Mouse (Mus musculus) spleen, adult 12 weeks (tissue): ENCODE results near the gene Myh7b.

Experiments used
- DNase-seq: peaks from one replicate; pipeline ENCODE4 v3.0.0; 2022; ENCODE audit warnings: low spot score

Myh7b gene

DNA sequence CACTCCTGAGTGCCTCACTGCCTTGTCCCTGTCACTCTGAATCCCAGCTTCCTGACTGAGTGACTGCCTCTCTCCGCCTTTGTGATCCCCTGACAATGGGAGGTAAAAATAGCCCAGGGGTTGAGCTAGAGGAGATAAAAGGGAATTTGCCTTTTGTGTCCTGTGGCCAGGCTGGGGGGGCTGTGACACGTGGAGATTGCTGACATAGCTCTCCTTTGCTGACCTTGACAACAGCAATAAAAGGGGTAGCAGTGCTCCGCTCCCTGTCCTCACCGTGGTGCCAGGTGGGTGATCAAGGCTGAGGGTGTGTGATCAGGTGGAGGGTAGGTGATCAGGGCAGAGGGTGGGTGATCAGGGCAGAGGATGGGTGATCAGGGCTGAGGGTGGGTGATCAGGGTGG is at the start of gene Myh7b:
Gene Myh7b (plus strand): TSS at position 235 of the 400 bp plus-strand sequence.
- DNase-seq = no peak

DNA sequence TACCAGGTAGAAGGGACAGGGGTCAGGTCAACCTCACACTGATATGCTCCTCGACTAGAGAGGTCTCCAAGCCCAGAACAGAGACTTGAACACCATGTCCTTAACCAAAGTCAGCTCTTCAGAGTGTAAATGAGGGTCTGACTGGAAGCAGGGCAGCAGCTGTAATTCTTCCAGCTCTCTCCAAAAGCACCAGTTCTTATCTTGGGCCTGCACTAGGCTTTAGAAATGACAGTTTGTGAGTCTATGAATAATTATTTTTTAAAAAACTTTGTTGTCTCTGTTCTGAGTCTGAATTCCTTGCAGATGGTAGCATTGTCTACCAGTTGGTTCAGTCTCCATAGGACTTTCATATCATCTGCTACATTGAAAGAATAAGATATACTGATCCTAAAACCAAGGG is 48.8 kb upstream of the Myh7b start:
- DNase-seq = no peak

DNA sequence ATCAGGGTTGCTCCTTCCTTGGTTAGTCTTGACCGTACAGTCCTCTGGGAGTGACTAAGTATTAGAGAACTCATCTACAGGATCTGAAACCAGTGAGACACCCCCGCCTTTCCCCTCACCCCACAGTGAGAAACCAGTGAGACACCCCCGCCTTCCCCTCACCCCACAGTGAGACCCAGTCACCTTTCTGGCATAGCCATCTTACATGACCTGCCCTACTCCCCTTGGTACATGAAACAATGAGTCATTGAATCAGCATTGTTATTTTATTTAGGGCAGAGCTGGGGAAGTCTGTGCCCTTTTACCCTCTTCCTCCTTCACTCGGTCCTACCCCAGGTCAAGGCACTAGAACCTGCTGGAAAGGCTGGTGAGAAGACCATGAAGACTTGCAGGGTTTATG is 48.1 kb upstream of the Myh7b start:
- DNase-seq = no peak

DNA sequence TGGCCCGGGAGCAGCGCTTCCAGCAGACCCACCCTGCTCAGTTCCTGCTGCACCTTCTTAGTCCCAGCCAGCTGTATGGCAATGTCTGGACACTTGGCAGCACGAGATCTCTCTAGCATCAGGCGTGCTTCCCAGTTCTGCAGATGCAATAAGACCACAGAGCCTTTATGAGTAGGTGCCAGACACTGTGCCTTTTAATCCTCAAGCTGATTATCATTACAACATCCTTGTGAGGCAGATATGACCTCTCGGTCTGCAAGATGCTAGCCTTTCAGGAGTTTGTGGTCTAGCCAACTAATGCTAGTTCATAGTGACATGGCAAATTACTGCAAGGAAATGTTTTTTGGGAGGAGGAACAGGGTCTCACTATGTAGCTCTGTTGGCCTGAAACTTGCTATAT is 43.3 kb upstream of the Myh7b start:
- no peak for DNase-seq

DNA sequence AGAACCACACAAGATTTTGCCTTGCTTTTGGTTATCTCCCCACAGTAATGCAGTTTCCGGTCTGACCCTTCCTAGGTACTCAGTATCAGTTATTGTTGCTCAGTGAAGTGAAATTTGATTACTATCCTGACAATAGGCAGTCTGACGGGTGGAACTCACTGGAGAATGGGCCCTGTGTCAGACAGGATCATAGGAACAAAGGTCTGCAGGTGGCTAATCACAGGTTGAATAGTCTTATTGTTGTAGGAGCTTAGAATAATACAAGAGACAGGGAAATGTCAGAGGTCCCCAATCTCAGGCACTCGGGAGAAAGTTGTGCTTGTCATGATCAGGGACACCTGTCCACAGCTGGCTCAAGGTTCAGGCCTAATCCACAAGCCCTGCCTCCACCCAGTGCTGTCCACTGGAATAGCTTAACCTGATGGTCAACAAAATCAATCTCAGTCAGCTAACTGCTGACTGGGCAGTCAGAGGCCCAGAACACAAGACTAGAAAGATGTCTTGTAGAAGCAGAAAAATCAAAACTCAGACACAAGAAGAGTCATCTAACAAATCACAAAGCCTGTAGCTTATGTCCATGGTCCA is 41.7 kb upstream of the Myh7b start:
- DNase-seq = no peak

DNA sequence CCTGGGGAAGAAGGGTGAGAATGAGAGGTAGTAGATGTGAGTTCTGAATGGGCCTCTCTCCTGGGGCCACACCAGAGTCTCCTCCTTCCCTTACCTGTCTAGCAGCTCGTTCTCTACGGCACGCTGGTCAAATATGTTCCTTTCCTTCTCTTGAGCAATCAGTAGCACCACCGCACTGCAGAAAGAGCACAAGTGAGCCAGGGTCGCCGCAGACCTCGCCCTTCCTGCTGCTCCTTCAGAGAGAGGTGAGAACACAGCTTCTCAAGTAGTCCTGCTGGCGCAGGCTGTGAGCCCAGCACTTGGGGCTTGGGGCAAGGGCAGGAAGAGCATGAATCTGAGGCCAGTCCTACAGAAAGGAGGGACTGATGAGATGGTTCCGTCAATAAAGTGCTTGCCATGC is 38.0 kb upstream of the Myh7b start:
- DNase-seq = no peak

DNA sequence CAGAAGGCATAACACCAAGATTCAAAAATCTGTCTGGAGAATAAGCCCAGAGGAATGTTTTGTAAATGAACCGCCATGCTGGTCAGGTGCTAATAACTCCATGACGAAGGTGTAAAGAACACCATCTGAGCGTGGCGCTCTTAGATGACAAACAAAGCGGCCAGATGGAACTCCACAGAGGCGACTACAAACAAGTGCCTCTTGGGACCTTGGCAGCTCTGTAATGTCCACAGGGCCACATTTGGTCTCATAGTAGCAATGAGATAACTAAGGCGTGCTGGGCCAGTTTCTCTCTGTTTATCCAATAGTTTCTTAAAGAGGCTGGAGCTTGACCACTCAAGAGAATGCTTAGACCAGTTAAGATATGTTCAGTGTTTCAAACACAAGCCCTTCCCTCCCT is 37.0 kb upstream of the Myh7b start:
- DNase-seq = no peak

DNA sequence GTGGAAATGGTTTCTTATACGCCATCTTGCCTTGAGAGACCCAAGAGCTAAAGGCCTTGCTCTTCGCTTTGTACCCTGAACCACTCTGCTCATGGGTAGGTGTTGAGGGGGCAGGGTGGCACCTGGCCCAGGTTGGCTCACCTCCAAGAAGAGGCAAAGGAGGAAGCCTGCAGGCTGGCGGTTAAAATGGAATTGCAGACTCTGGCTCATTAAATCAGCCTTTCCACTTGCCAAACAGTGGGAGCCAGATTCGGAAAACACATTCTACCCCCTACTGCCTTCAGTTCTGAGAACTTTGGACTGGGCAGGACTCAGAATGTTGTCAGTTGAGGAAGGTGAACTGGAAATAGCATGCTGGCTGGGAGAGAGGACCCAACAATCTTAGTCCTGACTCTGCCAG is 36.3 kb upstream of the Myh7b start:
- DNase-seq = no peak

DNA sequence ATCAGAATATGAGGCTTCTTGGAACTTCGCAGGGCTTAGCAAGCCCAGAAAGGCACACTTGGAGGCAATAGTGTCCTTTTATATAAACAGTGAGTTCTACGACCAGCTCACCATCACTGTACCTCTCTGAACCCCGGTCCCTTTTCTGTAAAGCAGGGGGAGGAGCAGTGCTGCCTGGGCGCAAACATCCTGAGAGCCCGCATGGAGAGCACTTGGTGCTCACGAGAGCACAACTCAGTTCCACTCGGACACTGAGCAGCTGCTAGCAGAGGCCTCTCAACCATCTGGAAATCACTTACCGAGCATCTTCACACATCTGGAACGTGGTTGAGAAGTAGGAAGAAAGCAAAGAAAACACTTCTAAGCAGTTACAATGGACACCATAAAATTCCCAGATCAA is 34.4 kb upstream of the Myh7b start:
- no peak for DNase-seq

DNA sequence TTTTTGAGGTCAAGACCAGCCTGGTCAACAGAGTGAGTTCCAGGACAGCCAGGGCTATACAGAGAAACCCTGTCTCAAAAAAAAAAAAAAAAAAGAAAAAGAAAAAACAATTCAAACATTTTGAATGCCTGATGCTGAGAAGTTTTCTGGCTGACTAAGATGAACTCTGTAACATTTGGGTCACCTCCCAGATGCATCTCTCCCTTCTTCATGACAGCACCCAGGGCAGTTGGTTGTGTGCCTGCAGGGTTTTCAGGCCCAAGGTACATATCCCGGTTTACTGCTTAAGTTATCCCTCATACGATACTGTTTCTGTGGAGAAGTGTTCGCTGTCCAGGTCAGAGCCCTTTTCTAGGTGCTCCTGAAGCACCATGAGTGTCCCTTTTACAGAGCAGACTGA is 30.7 kb upstream of the Myh7b start:
- no peak for DNase-seq

DNA sequence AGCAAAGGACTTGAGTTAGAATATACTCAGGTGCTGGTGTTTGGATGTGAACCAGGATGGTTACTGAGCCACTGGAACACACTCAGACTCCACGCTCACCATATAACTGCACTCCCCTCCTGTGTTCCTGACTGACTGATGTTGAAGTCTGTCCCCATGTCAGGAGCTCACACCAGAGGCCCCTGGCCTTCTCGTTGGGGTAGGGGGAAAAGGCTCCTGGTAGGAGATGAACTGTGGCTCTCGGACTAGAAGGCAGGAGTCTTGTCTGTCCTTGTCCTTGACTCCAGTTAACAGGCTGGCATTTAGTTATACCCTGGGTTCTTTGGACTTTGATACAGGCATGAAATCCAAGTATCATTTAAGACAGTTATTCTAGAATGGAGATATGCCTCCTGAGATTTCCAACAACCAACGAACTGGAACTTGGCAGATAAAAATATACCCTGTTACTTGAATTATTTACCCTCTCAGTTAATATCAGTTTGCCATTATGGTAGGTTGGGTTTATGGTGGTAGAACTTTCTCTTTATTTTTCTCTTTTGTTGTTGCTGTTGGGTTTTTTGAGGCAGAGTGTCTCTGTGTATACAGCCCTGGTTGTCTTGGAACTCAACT is 28.5 kb upstream of the Myh7b start:
- no peak for DNase-seq

DNA sequence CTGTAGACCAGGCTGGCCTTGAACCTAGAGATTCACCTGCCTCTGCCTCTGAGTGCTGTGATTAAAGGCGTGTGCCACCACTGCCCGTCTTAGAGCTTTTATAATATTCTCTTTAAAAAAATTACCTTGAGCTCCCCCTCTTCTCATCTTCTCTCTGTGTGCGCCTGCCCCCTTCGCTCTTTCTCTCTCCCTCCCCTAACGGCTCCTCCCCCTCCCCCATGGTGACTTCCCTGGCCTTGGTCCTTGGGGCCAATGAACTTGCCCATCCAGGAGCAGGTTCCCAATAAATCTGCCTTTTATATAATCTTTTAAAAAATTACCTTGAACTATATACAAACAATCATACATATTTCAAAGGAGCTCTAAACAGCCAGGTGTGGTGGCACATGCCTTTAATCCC is 28.0 kb upstream of the Myh7b start:
- no peak for DNase-seq

DNA sequence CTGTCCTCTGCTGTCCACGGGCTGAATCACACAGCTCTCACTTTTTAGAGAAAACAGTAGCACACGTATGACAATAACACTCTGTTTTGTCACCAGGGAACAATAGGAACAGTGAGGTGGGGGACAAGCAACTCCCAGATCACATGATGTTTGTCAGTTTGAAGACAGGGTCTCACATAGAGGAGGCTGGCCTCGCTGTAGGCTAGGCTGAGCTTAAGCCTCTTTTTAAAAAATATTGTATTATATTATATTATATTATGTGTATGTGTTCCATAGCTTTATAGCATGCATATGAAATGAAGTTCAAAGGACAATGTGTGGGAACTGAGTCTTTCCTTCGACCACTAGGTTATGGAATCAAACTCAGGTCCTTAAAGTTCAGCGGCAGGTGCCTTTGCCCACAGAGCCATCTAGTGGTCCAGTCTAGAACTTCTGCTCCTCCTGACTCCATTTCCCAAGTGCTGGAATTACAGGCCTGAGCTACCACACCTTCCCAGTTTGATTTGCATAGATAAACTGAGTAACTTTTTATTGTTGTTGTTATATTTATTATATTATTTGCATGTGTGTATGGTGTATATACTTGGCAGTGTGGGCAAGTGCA is 27.0 kb upstream of the Myh7b start:
- no peak for DNase-seq

DNA sequence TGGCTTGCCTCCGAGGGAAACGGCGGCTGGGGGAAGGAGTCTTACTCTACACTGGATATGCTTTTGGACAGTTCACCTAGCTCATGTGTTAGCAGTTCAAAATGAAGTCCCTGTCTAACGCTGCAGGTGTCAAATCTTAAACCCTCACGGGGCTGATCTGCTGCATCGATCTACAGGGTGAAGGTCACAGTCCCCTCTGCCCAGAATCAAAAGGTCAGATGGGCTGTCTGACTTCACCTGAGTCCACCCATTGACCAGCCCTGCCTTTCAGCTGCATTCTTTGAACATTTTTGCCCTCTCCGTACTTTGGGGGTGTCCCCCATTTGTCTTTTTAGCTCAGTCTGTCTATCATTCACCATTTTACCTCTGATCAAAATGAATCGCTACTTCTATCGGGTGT is 25.9 kb upstream of the Myh7b start:
- DNase-seq = no peak

DNA sequence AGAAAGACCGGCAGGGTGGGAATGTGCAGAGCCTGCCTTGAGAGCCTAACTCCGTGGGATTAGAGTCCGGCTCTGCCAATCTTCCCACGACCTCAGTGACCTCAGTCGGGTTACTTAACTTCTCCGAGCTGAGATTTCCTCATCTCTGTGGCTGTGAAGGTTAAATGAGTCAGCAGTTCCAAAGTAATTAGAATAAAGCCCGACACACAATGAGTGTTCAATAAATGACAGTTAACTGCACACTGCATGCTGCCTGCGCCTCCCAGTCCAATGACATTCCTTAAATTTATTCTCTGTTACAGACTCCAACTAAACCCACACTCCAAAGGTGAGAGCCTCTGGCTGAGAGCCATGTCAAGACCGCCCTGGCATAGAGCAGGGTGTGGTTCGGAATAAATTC is 25.5 kb upstream of the Myh7b start:
- no peak for DNase-seq

DNA sequence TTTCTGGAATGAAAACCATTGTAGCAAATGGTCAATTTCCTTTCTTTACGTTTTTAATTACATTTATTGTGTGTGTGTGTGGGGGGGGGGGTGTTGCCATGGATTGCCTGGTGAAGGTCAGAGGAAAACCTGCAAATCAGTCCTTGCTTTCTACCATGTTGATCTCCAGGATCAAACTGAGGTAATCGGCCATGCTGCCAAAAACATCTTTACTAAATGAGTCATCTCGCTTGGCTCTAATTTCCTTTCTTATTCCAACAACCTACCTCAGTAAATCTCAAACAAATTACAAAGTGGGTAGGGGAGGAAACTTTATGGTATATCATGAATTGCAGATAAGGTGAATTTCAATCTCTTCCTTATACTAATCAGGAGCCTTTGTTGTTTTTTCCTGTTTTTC is 22.9 kb upstream of the Myh7b start:
- DNase-seq = no peak

DNA sequence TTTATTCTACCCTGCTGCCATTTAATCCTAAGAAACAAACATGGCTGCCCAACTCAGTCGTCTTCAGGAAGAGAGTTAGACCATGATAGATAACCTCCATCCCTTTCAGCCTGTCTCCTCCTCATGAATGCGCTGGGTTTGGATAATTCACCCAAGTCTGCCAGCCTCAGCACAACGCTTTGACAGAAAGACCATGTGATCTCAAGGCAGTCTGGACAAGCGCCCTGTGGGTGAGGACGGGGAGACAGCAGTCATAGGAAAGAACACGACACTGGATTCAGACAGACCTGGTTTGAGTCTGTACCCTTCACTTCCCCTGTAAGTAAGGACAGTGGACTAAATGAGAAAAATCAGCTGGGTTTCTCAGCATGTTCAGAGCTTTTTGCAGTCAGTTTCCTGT is 21.5 kb upstream of the Myh7b start:
- DNase-seq = no peak

DNA sequence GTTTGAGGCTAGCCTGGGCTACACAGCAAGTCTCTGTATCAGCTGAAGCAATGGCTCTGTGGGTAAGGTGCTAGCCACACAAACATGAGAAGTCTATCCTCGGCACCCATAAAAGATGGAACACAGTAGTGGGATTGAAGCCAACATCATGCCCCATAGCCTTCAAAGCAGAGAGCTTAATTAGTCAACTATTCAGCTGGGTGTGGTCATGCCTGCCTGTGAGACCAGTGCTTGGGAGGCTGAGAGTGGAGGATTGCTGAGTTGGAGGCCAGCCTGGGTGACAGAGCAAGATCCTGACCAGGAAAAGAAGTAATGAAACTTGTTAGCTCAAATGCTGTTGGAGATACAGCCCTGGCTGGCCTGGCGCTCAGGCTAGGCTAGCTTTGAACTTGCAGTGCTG is 20.1 kb upstream of the Myh7b start:
- DNase-seq = no peak

DNA sequence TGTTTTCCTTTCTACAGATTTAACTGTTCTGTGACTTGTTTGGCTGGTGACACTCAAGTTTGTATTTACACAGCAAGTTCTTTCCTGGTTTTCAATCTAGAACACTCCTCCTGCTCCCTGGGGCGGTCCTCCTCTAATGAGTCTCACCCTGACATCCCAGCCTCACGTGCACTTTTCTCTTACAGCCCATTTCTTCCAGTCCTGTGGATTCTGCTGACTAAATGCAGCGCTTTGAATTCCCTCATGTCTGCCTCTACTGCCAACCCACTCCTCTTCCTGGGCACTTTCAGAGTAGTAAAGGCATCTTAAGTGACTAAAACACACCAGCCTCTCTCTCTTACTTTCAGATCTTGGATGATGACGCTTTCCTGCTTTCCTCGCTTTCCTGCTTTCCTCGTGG is 19.3 kb upstream of the Myh7b start:
- no peak for DNase-seq

DNA sequence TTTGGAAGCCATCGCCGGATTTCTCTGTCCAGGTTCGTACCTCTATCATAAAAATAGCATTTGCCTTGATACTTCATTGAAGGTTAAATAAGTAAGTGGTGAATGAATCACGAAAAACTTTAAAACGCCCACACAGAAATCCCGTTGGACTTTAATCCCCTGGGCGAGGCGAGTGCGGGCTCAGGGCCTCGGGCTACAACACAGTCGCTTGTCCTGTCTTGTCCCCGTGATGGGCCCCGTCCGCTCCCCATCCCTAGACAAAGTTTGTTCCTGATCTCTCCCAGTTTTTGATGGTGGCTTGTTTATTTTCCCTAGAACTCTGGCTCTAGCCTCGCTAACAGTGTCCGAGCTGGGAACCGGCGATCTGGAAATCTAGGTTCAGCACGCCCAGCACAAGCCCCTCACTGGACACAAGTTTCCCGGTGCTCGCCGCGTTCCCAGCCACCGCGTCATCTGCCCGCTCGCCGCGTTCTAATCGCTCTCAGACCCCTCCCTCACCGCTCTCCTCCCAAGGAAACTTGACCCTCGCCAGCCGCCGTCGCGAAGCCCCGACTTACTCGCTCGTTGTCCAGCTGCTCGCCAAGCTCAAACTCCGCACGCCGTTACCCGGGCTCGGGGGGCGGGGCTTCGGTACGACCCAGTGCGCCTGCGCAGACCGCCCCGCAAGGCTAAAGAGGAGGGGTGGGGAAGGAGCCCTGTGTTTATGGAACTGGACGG is 18.7 kb upstream of the Myh7b start, which contains the start of gene Gss:
Gene Gss (minus strand): TSS at position 674 of the 717 bp plus-strand sequence.
- DNase-seq = peak; percentile 96

DNA sequence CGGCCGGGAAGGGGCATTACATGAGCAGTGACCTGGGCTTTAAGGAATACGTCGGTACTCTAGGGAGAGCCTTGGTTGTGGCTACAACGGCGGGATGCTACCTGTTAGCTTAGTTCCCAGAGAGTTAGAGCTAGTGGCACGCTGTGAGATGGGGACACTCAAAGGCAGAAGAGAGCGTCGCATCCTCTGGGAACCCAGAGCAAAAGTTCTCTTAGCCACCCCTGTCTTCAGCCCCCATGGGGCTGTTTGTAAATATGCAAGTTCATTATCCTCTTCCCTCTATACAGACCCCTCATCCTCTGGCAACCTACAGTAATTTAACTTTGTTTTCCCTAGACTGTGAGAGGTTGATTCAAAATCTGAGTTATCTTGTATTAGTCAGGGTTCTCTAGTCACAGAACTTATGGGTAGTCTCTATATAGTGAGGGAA is 18.1 kb upstream of the Myh7b start:
- no peak for DNase-seq

DNA sequence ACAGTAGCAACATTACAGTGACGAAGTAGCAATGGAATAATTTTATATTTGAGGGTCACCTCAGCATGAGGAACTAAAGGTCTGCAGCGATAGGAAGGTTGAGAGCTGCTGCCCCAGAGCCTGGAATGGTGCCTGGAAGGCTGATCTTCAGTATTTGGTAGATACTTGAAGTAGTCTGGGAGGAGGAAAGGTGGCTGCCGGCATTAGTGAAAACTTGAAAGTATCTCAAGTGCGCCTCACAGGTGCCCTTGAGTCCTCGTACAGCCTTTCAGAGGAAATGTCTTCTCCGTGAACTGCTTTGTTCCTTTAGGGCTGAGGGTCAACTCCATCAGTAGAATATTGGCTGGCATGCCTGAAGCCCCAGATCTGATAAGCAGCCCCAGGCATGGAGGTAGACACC is 15.5 kb upstream of the Myh7b start:
- DNase-seq = no peak

DNA sequence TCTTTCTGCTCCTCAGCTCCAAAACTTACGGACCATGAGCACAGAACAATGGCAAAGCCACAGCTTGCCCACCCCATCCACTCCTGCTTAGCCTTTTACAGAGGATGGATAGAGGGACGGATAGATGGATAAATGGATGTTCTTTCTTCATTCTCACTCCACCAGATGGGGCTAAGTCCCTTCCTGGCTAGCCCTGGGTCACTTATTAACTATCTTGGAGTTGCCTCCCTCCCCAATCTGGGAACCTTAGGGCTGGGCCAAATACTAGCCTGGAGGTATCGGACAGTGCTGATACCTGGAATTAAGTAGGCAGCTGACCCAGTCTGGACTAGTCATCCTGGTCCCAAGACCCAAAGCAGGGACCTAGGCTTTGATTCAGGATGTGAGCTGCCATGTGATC is 7.3 kb upstream of the Myh7b start:
- DNase-seq = no peak
